Mouse (Mus musculus): ENCODE measurements around the gene Slc35g1.
"Not testable (repeated sequence)": the region's sequence is repeated elsewhere in the genome, so short reads cannot be mapped to it uniquely, and the experiment has no call there.

DNA sequence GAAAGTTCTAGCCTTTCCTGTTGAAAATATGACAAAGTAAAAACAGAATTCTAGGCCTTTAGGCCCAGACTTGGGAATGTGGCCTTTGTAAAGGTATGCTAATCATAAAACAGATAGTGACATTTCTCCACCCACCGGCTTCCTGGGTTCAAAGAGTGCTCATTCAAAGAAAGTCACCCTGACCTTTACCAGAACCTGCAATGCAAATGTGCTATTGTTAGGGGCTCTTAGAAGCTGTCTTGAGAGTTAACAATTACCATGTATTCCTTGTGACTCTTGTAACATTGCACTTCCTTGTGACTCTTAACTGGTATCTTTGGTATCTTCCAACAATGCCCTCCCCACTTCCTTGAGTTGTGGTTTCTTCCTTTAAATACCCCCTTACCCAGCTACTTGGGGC, 8.8 kb upstream of the Slc35g1 start:
- not testable (repeated sequence) for TF ChIP-seq CTCF (conservative IDR thresholded peaks at IDR 0.05 in 1 of 2, IDR thresholded peaks at IDR 0.05 in 1 of 2; ENCODE audit: low read depth in 2 of 2, low read length in 2 of 2); E2F4 (IDR thresholded peaks at IDR 0.05; ENCODE audit: insufficient replicate concordance, low read depth, low read length); MAFK (IDR thresholded peaks at IDR 0.05; ENCODE audit: insufficient replicate concordance, low read length); ZNF384 (IDR thresholded peaks at IDR 0.05; ENCODE audit: low read depth, low read length); MAZ (IDR thresholded peaks at IDR 0.05; ENCODE audit: low read depth, low read length); TBP (conservative IDR thresholded peaks at IDR 0.05; ENCODE audit: low read depth, low read length)
